Comparison of ENCODE assay signal across 19 mouse cellular contexts in genomic region chr2:143246131-143246665, GRCm38 (mm10).
DNase-seq lines count a peak whose midpoint lies in the region; ATAC-seq lines count a peak whose summit lies in the region.
"Had no signal": no experiment of that assay in that cellular context is flagged by ENCODE, and none has a peak within 500 bp of the region (broad histone marks: within the 10 kb centered on the region; RNA-seq: fewer than 3 reads in every experiment).

No protein-coding gene starts in this region.

- H3K27ac ChIP-seq in forebrain, embryonic 16.5 days (ENCODE audit: low read length) = no peak overlapping the region
- H3K27ac ChIP-seq in forebrain, embryonic 12.5 days = no peak overlapping the region
- no peak overlapping the region for H3K27ac ChIP-seq in intestine, embryonic 16.5 days (ENCODE audit: low read length)
- H3K27ac ChIP-seq in heart, embryonic 10.5 days = no peak overlapping the region
- no peak overlapping the region for H3K27ac ChIP-seq in liver, embryonic 12.5 days
- H3K27ac ChIP-seq: embryonic facial prominence, embryonic 10.5 days; heart, adult 2 months; limb, embryonic 13.5 days; liver, embryonic 14.5 days; lung, embryonic 15.5 days; midbrain, embryonic 10.5 days had no signal

- WGBS in forebrain, embryonic 16.5 days = 74% methylated on average over 4 of the region's 4 CpGs
- WGBS in forebrain, embryonic 12.5 days = 94% methylated on average over 4 of the region's 4 CpGs
- WGBS in intestine, embryonic 16.5 days = 83% methylated on average over 4 of the region's 4 CpGs
- 72% methylated on average over 4 of the region's 4 CpGs for WGBS in heart, embryonic 10.5 days
- WGBS in liver, embryonic 12.5 days (ENCODE audit: insufficient replicate concordance) = 48% methylated on average over 4 of the region's 4 CpGs

- H3K4me2 ChIP-seq in forebrain, embryonic 16.5 days (ENCODE audit: low read length) = no peak overlapping the region
- H3K4me2 ChIP-seq in forebrain, embryonic 12.5 days = no peak overlapping the region
- H3K4me2 ChIP-seq in intestine, embryonic 16.5 days (ENCODE audit: low read depth, low read length) = no peak overlapping the region
- H3K4me2 ChIP-seq in liver, embryonic 12.5 days = no peak overlapping the region
- H3K4me2 ChIP-seq: limb, embryonic 13.5 days; lung, embryonic 15.5 days had no signal

- no peaks in the 10 kb centered on the region for H3K36me3 ChIP-seq in forebrain, embryonic 16.5 days (ENCODE audit: control insufficient read depth, insufficient read depth)
- H3K36me3 ChIP-seq in forebrain, embryonic 12.5 days (replicated peaks) = no peaks in the 10 kb centered on the region
- H3K36me3 ChIP-seq in intestine, embryonic 16.5 days (ENCODE audit: control insufficient read depth, insufficient read depth, low read length) = no peaks in the 10 kb centered on the region
- H3K36me3 ChIP-seq in heart, embryonic 10.5 days = no peaks in the 10 kb centered on the region
- H3K36me3 ChIP-seq in liver, embryonic 12.5 days = no peaks in the 10 kb centered on the region
- H3K36me3 ChIP-seq: embryonic facial prominence, embryonic 10.5 days; limb, embryonic 13.5 days; lung, embryonic 15.5 days; midbrain, embryonic 10.5 days had no signal

- ATAC-seq in forebrain, embryonic 16.5 days = peak; percentile 52; the same call in 1 of the 2 replicates
- no peak for ATAC-seq in forebrain, embryonic 12.5 days (ENCODE audit: low FRiP score)
- no peak for ATAC-seq in intestine, embryonic 16.5 days
- ATAC-seq in liver, embryonic 12.5 days = no peak

- H3K9ac ChIP-seq in forebrain, embryonic 16.5 days (replicated peaks; ENCODE audit: low read depth, low read length) = no peak overlapping the region
- H3K9ac ChIP-seq in forebrain, embryonic 12.5 days = no peak overlapping the region
- H3K9ac ChIP-seq in intestine, embryonic 16.5 days (ENCODE audit: low read depth, low read length) = no peak overlapping the region
- H3K9ac ChIP-seq in liver, embryonic 12.5 days = no peak overlapping the region
- H3K9ac ChIP-seq: limb, embryonic 13.5 days; liver, embryonic 14.5 days; lung, embryonic 15.5 days had no signal

- no peaks in the 10 kb centered on the region for H3K4me1 ChIP-seq in forebrain, embryonic 16.5 days (replicated peaks; ENCODE audit: control insufficient read depth, insufficient read depth, low read length)
- H3K4me1 ChIP-seq in forebrain, embryonic 12.5 days = no peaks in the 10 kb centered on the region
- H3K4me1 ChIP-seq in intestine, embryonic 16.5 days (ENCODE audit: control insufficient read depth, insufficient read depth, low read length) = no peaks in the 10 kb centered on the region
- no peaks in the 10 kb centered on the region for H3K4me1 ChIP-seq in heart, embryonic 10.5 days
- no peaks in the 10 kb centered on the region for H3K4me1 ChIP-seq in liver, embryonic 12.5 days
- H3K4me1 ChIP-seq: embryonic facial prominence, embryonic 10.5 days; limb, embryonic 13.5 days; lung, embryonic 15.5 days; midbrain, embryonic 10.5 days had no signal

- no peaks in the 10 kb centered on the region for H3K9me3 ChIP-seq in forebrain, embryonic 16.5 days (ENCODE audit: control insufficient read depth, low read length)
- no peaks in the 10 kb centered on the region for H3K9me3 ChIP-seq in forebrain, embryonic 12.5 days
- no peaks in the 10 kb centered on the region for H3K9me3 ChIP-seq in intestine, embryonic 16.5 days (ENCODE audit: control insufficient read depth, low read length)
- H3K9me3 ChIP-seq in heart, embryonic 10.5 days = no peaks in the 10 kb centered on the region
- H3K9me3 ChIP-seq in liver, embryonic 12.5 days (replicated peaks) = peaks cover 3% of the 10 kb centered on the region; the same call in 1 of the 2 replicates
- H3K9me3 ChIP-seq: embryonic facial prominence, embryonic 10.5 days; limb, embryonic 13.5 days; lung, embryonic 15.5 days; midbrain, embryonic 10.5 days had no signal

- DNase-seq in cerebellum, adult 11-12 months = peak; percentile 83
- peak; percentile 8 to 56 for DNase-seq in cerebellum, postnatal 14 days
- DNase-seq in layer of hippocampus, adult 9-11 months = peak; percentile 68
- no peak for DNase-seq in heart, embryonic 10.5 days (ENCODE audit: low spot score)
- DNase-seq: adrenal gland, adult 2 months; gastrocnemius, postnatal 25 days; heart, adult 2 months; kidney, adult 18-20 months; kidney, postnatal 36 days; lung, postnatal 4 days had no signal

- H3K4me3 ChIP-seq in forebrain, embryonic 16.5 days (replicated peaks; ENCODE audit: low read length) = no peak overlapping the region
- no peak overlapping the region for H3K4me3 ChIP-seq in forebrain, embryonic 12.5 days (replicated peaks)
- no peak overlapping the region for H3K4me3 ChIP-seq in intestine, embryonic 16.5 days (ENCODE audit: low read length)
- no peak overlapping the region for H3K4me3 ChIP-seq in heart, embryonic 10.5 days
- no peak overlapping the region for H3K4me3 ChIP-seq in liver, embryonic 12.5 days
- H3K4me3 ChIP-seq: embryonic facial prominence, embryonic 10.5 days; heart, adult 2 months; limb, embryonic 13.5 days; lung, embryonic 15.5 days; midbrain, embryonic 10.5 days had no signal

- H3K27me3 ChIP-seq in forebrain, embryonic 16.5 days (replicated peaks; ENCODE audit: control insufficient read depth, insufficient read depth, low read length) = no peaks in the 10 kb centered on the region
- no peaks in the 10 kb centered on the region for H3K27me3 ChIP-seq in forebrain, embryonic 12.5 days
- H3K27me3 ChIP-seq in intestine, embryonic 16.5 days (replicated peaks; ENCODE audit: control insufficient read depth, insufficient read depth, low read length) = no peaks in the 10 kb centered on the region
- H3K27me3 ChIP-seq in heart, embryonic 10.5 days (ENCODE audit: insufficient read depth, poor library complexity, severe bottlenecking) = no peaks in the 10 kb centered on the region
- H3K27me3 ChIP-seq in liver, embryonic 12.5 days (replicated peaks) = no peaks in the 10 kb centered on the region
- H3K27me3 ChIP-seq: limb, embryonic 13.5 days; lung, embryonic 15.5 days had no signal
